Mouse (Mus musculus) heart, postnatal 0 days (tissue): Measurements from ENCODE around the gene Asb6. TPM values are rescaled to one million over a fixed set of nuclear protein-coding genes. Genes with fewer than 3 reads are reported as not detected.

ENCODE experiments used
- ATAC-seq: fragments of 200-750 bp; cut with Nextera tagmentation; 2 replicates; pipeline ENCODE4 v1.8.0; 2017; ENCODE audit warnings: low read depth, moderate number of reproducible peaks, moderate library complexity; ENCODE audit not compliant: insufficient read depth
- DNase-seq: peaks from one replicate; pipeline ENCODE4 v3.0.0-alpha.2; 2016; ENCODE audit warnings: low spot score
- H3K27ac ChIP-seq: fragments of 300-500 bp; sonication (generic); 2 replicates; pipeline ENCODE4 v1.5.1; 2014; ENCODE audit warnings: low read depth, mild to moderate bottlenecking
- H3K27me3 ChIP-seq: fragments of 300-500 bp; sonication (generic); 2 replicates; pipeline ENCODE4 v1.6.1; 2014; ENCODE audit warnings: low read length, mixed read lengths; ENCODE audit not compliant: control insufficient read depth, insufficient read depth
- H3K36me3 ChIP-seq: fragments of 300-500 bp; sonication (generic); replicated peaks from 2 replicates; pipeline ENCODE4 v1.6.1; 2014; ENCODE audit warnings: low read length, mixed read lengths; ENCODE audit not compliant: control insufficient read depth, insufficient read depth
- H3K4me1 ChIP-seq: fragments of 300-500 bp; sonication (generic); 2 replicates; pipeline ENCODE4 v1.6.1; 2014; ENCODE audit warnings: antibody characterized with exemption; ENCODE audit not compliant: control insufficient read depth, insufficient read depth
- H3K4me2 ChIP-seq: fragments of 300-500 bp; sonication (generic); 2 replicates; pipeline ENCODE4 v1.6.1; 2014; ENCODE audit warnings: low read depth, mild to moderate bottlenecking, low read length, moderate library complexity
- H3K4me3 ChIP-seq: fragments of 300-500 bp; sonication (generic); 2 replicates; pipeline ENCODE4 v1.5.1; 2014; ENCODE audit warnings: low read depth, low read length
- H3K9ac ChIP-seq: fragments of 300-500 bp; sonication (generic); replicated peaks from 2 replicates; pipeline ENCODE4 v1.6.1; 2014; ENCODE audit warnings: low read depth, low read length, mixed read lengths
- H3K9me3 ChIP-seq: fragments of 300-500 bp; sonication (generic); replicated peaks from 2 replicates; pipeline ENCODE4 v1.6.1; 2016; ENCODE audit warnings: low read length; ENCODE audit not compliant: control insufficient read depth
- CTCF ChIP-seq: IDR thresholded peaks from 2 replicates; pipeline ENCODE4 v1.5.1; 2016; ENCODE audit warnings: antibody characterized with exemption, control low read depth, low read depth
- EP300 ChIP-seq: IDR thresholded peaks from 2 replicates; pipeline ENCODE4 v1.6.1; 2016; ENCODE audit warnings: antibody characterized with exemption, low read depth
- WGBS: fragments of 180-500 bp; shearing (Covaris S2); extraction: QIAGEN DNeasy Blood & Tissue Kit; methylation state at CpG from one replicate; pipeline ENCODE4 v1.1.7; 2014; 5-methylcytosine and 5-hydroxymethylcytosine counted together
- polyA plus RNA-seq: library from polyadenylated mRNA; unstranded; fragments of >200 nt; fragmentation: Nextera tagmentation; extraction: Ambion mirVana; gene quantifications from 2 replicates; pipeline ENCODE4 v1.2.1, GENCODE M21; 2015
- total RNA-seq: library from RNA; depleted of rRNA; stranded (reverse); fragments of >200 nt; gene quantifications from 2 replicates; pipeline ENCODE4 v1.2.3, GENCODE M21; 2014; ENCODE audit warnings: low replicate concordance

The Asb6 gene
- total and polyA plus RNA-seq, 2 experiments from 2014 or later, result 13.0 to 16.2 TPM

DNA sequence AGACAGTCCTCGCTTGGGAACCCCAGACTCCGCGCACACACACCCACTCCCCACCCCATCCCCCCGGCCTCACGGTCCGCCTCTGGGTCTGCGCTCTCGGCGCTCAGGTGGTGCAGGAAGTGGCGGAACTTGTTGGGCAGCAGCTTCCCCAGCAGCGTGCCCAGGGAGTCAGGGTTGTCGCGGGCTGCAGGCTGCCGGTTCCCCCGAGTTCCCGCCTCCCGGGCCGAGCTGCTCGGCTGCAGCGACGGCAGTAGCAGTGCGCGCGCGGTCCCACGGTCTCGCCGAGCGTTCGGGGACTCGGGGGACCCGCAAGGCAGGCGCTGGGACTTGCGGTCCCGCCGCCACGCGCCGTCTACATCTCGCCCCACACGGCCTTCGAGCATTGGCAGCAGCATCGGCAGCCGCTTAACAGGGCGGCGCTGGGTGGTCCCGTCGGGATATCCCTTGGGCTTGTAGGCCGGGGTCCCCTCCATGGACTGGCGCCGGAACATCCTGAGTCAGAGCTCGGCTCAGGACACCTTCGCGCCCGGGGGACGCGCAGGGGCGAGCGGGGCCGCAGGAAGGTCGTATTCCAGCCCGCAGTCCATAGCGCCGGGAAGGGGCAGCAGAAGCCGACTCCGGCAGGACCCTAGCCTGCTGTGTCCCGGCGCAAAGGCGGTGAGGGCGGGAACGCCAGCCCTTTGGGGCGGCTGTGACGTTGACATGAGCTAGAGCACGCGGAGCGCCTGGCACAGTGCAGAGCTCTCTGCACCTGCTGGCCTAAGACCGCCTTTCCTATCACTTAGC, 28.9 kb downstream of the Asb6 start:
- no peak for TF ChIP-seq EP300

DNA sequence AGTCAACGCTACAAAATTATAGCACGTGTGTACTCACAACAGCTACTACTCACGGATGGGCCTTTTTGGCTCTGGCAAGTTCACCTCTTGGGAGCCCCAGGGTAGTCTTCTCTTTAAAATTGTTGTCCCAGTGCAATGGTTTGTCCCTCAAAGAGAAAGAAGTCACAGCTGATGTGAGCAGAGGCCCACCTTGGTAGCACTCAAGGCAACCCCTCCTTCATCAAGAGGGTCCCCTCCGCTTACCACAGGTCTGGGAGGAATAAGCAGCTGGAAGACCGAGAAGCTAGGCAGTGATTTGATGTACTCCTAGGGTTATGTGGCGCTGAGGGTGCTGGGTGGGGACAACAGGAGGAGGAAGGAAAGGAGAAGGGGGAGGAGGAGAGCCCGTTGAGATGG, 29.5 kb downstream of the Asb6 start:
- DNase-seq (no peak), ATAC-seq (no peak)
- 40% methylated on average over 7 of the region's 7 CpGs for WGBS
- Histone ChIP-seq H3K36me3 (no peaks in the 10 kb centered on the region), H3K9ac (peak overlapping the region; percentile 51; the same call in 1 of the 2 replicates), H3K4me3 (peak overlapping the region; percentile 50), H3K27ac (no peak overlapping the region), H3K9me3 (no peaks in the 10 kb centered on the region), H3K4me1 (peaks cover 12% of the 10 kb centered on the region), H3K4me2 (peak overlapping the region; percentile 88), H3K27me3 (0 out of 2 replicates have a peak, but pooled peaks cover 9% of the 10 kb centered on the region)
- TF ChIP-seq CTCF, result no peak
- no peak for TF ChIP-seq EP300

More for the DNA sequence above, 28.9 kb downstream of the Asb6 start:
- no peak overlapping the region for H3K27ac ChIP-seq
- H3K9ac ChIP-seq, result peak overlapping the region; percentile 51
- DNase-seq, result no peak
- H3K4me2 ChIP-seq, result peak overlapping the region; percentile 88
- peaks cover 12% of the 10 kb centered on the region for H3K4me1 ChIP-seq
- H3K27me3 ChIP-seq, result 0 out of 2 replicates have a peak, but pooled peaks cover 9% of the 10 kb centered on the region
- WGBS, result 2% methylated on average over 76 of the region's 77 CpGs
- ATAC-seq, result peak; percentile 65
- no peaks in the 10 kb centered on the region for H3K9me3 ChIP-seq
- H3K4me3 ChIP-seq, result peak overlapping the region; percentile 50
- no peaks in the 10 kb centered on the region for H3K36me3 ChIP-seq

DNA sequence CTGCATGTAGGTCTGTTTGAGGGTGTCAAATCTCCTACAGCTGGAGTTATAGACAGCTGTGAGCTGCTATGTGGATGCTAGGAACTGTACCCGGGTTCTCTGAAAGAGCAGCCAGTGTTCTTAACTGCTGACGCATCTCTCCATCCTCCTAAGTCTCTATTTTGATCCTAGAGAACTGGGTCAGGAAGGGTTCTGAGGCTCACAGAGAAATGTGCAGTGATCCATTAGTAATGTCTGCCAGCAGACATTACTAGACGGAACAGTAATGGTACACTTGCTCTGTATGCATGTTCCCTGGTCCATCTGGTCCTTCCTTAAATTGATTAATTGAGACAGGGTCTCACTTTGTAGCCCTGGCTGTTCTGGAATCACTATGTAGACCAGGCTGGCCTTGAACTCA, 30.7 kb downstream of the Asb6 start:
- TF ChIP-seq CTCF, result no peak
- no peak overlapping the region for H3K4me3 ChIP-seq
- no peak overlapping the region for H3K4me2 ChIP-seq
- 0 out of 2 replicates have a peak, but pooled peaks cover 9% of the 10 kb centered on the region for H3K27me3 ChIP-seq
- DNase-seq, result no peak
- 84% methylated on average over 3 of the region's 3 CpGs for WGBS
- H3K4me1 ChIP-seq, result peaks cover 12% of the 10 kb centered on the region
- H3K9ac ChIP-seq, result no peak overlapping the region
- no peak for ATAC-seq
- no peaks in the 10 kb centered on the region for H3K9me3 ChIP-seq
- no peak overlapping the region for H3K27ac ChIP-seq
- H3K36me3 ChIP-seq, result no peaks in the 10 kb centered on the region

DNA sequence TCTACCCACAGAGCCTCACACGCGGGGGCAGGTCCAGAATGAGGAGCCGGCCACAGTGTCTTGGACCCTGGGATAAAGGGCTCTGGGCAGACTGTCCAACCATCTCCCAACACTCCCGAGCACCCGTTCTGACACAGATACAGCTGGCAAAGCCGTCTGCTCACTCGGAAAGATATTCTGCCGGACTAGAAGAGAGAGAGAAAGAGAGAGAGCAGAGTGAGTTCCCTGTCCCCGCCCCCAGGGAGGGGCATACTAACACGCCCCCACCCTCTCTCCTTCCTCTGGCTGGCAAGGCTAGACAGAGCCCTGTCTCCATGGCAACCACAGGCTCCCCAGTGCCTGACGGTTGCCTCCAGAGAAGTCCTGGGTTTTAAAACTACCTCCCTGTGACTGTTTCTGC, 33.8 kb downstream of the Asb6 start:
- 10% methylated on average over 11 of the region's 11 CpGs for WGBS
- 0 out of 2 replicates have a peak, but pooled peaks have one; percentile 13 for ATAC-seq
- peak overlapping the region; percentile 40 for H3K4me2 ChIP-seq
- no peaks in the 10 kb centered on the region for H3K9me3 ChIP-seq
- 0 out of 2 replicates have a peak, but pooled peaks cover 4% of the 10 kb centered on the region for H3K27me3 ChIP-seq
- no peak overlapping the region for H3K9ac ChIP-seq
- H3K36me3 ChIP-seq, result no peaks in the 10 kb centered on the region
- DNase-seq, result peak; percentile 77
- no peak overlapping the region for H3K27ac ChIP-seq
- H3K4me1 ChIP-seq, result peaks cover 7% of the 10 kb centered on the region
- no peak for TF ChIP-seq CTCF
- TF ChIP-seq EP300, result no peak
- H3K4me3 ChIP-seq, result no peak overlapping the region

DNA sequence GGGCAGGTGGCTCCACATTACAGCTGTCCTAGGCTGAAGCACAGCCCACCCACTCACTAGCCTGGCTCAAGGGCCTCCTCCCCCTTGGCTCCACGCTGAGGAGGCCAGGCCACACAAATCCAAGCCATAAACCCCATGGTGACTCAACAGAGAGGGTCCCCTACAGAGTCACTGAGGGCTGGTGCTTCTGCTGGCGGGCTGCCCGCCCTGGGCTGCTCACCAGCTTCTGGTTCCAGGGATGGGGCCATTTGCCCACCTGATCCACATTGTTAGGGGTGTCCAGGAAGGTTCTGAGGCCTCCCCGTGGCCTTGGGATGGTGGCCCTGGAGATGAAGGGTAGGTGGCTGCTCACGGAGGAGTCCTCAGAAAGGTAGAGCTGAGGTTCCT, 34.3 kb downstream of the Asb6 start:
- no peaks in the 10 kb centered on the region for H3K36me3 ChIP-seq
- H3K9ac ChIP-seq, result no peak overlapping the region
- TF ChIP-seq EP300 (no peak), CTCF (no peak)
- DNase-seq (no peak), ATAC-seq (no peak)
- H3K4me2 ChIP-seq, result peak overlapping the region; percentile 40; the same call in 1 of the 2 replicates
- no peaks in the 10 kb centered on the region for H3K9me3 ChIP-seq
- WGBS, result 85% methylated on average over 5 of the region's 5 CpGs
- peaks cover 2% of the 10 kb centered on the region; the same call in 1 of the 2 replicates for H3K4me1 ChIP-seq
- H3K27ac ChIP-seq, result no peak overlapping the region
- H3K4me3 ChIP-seq, result no peak overlapping the region
- H3K27me3 ChIP-seq, result 0 out of 2 replicates have a peak, but pooled peaks cover 4% of the 10 kb centered on the region
